Mouse (Mus musculus) naive thymus-derived CD4-positive, alpha-beta T cell, adult 2 months (primary cell): ENCODE data around the gene Notch3.
A peak's percentile ranks its signal among the peaks of the same experiment; 100 is the strongest.

Source experiments
- DNase-seq: peaks from one replicate; pipeline ENCODE4 v3.0.0-alpha.2; 2011; ENCODE audit warnings: low read depth

Gene Notch3

DNA sequence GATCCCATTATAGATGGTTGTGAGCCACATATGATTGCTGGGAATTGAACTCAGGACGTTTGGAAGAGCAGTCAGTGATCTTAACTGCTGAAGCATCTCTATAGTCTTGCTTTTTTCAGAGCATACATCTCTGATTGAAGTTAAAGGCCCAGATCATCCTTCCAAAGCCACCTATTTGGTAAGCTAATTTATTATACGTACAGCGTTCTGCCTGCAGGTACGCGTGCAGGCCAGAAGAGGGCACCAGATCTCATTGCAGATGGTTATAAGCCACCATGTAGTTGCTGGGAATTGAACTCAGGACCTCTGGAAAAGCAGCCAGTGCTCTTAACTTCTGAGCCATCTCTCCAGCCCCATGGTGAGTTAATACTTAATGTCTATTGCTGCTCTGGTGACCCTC, 73.8 kb downstream of the Notch3 start:
- peak; percentile 29 for DNase-seq

DNA sequence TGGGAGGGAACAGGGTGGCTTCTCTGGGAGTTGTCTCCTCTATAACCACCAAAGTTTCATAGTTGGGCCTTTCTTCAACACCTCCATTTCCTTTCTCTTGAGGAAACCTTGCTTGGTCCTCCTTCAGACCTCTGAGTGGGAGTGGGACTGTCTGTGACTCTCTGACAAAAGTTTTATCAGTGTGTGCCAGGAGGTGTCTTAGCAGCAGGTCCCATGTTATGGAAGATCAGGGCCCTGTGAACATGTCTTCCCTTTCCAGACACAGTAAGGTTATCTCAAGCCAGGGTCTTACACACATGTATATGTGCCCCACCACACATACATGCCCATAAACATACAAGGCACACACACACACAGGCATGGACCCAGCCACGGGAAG, 74.4 kb downstream of the Notch3 start:
- DNase-seq: no peak

DNA sequence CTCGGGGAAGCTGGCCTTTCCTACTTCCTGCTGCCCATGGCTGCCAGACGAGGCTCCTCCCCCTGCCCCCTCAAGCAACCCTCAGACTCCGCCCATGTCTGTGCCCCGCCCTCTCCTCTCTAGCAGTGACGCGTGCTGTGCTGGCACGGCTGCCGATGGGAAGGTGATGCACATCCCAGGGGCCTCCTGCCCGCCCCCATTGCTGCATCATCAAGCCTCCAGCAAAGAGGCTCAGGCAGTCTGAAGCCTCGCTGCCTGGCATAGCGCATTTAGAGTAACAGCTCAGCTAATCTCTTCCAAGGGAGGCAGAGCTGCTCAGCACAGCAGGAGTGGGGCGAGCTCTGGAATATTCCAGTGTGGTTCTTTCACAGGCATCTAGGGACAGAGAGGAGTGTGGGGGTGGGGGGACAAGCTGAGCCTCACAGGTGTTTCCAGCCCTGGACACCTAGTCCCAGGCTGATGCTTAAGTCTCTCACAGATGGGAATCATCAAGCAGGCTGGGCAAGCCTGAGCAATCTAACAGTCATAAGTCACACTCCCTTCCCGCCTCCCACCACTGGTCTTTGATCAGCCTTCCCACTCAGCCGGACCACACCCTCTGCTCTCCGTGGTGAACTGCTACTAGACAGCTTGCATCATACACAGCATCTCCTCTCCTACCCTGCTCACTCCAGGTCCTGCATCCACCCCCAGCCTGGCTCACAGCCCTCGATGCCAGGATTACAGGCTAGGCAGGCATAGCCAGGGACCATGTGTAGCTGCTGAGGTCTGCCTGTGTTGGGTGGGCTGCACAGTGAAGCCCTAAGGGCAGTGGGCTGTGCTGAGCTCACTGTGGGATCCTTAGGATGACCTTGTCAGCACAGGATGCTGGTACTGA, 75.0 kb downstream of the Notch3 start:
- peak; percentile 85 for DNase-seq

DNA sequence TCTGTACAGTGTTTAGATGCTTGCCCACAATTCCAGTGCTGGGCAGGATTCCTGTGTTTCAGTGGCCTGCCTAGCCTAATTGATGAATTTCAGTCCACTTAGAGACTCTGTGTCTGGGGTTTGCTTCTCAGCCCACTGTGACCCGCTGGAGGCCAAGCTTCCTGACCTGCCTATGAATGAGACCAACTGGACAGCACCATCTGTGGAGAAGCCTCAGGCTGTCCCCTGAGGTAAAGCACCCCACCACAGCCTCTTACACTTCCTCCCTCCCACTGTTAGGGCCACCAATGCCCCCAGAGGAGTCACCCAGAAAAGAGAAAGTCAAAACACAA, 75.7 kb downstream of the Notch3 start:
- no peak for DNase-seq

DNA sequence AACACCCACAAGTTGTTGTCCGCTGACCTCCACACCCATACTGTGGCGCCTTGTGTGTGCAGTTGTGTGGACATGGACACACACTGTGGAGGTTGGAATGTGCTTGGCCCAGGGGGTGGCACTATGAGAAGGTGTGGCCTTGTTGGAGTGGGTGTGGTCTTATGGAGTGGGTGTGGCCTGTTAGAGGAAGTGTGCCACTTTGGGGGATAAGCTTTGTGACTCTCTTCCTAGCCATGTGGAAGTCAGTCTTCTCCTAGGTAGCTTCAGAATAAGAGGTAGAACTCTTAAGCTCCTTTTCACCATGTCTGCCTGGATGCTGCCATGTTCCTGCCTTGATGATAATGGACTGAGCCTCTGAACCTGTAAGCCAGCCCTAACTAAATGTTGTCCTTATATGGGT, 79.6 kb downstream of the Notch3 start:
- no peak for DNase-seq

DNA sequence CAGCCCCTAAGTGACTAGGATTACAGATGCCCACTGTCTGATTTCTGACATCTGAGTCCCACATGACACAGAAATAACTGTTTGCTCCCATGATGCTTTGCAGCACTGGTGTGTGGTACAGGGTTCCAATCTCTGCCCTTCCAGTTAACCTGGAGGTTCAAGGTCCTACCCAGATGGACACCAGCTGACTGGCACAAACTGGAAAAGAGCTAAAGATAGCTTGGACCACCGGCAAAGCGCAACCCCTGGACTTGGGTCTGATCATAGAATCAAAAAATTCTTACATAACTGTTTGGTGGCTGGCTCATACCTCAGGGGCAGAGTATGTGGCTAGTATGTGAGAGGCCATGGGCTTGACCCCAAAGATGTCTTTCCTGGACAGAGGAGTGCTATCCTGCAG, 83.3 kb downstream of the Notch3 start:
- DNase-seq: no peak

DNA sequence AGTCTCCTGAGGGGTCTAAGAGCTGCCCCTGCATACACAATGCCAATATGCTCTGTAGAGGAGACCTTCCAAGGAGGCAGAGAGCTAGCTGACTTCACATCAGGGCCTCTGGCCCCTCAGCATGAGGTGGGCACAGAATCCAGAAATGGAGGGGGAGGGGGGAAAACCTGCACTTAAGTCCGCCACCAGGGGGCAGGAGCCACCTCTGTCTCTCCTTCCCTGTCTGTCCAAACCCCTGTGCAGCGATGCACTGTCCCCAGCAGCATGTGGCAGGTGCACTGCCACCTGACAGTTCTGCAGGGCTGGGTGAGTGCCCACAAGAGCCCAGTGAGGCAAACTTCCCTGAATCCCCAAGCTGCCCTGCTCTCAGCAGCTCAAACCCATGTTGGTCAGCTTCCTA, 91.5 kb downstream of the Notch3 start:
- DNase-seq: peak; percentile 70

DNA sequence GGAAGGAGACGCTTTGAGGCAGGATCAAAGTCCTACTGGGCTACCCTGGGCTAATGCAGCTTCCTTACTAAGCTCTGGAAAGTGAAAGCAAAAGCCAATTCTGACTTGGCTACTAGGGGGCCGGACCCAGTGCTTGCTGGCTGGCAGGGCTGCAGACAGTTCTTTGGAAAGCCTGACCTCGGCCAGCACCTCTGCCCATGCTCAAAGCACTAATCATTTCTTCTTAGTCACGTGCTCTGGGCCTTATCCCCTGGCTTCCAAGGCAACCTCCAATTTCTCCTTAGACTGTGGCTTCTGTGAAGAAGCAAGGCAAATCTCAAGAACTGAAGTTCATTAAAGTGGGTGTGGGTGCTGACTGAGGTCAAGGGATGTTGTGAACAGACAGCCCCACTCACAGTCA, 92.0 kb downstream of the Notch3 start:
- no peak for DNase-seq

DNA sequence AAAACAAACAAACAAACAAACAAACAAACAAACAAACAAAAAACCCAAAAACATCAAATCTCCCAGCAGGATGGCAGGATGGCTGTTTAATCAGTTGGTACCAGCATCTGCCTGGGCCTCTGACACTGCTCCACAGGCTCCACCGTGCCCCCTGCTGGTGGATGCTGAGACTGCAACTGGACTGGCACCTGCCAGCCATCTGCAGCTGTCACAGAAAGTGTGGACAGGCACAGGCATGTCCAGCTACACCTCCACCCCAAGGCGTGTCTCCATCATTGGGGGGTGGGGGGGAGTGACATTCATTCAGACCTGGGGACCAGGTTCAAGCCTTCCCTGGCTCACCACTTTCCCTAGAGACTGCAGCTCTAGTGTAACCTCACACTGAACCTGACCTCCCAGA, 93.3 kb downstream of the Notch3 start:
- DNase-seq: peak; percentile 87
